Mouse (Mus musculus): Measurements from ENCODE around the gene Dpm2.

- TF ChIP-seq POLR2A (IDR thresholded peaks at IDR 0.05; ENCODE audit: borderline replicate concordance, insufficient read depth, low read length): no peak
- no peak for TF ChIP-seq CTCF (IDR thresholded peaks at IDR 0.05; ENCODE audit: borderline replicate concordance, insufficient read depth, low read depth, low read length)
Measured at GRCm38 (mm10) chr2:32541333-32541908, 29.2 kb upstream of the Dpm2 start.

Measured in cerebellum, adult 2 months (tissue).